Mouse (Mus musculus) cerebellum, adult 2 months (tissue): ENCODE data around the gene Dut. TPM values are rescaled to one million over a fixed set of nuclear protein-coding genes. Genes with fewer than 3 reads are reported as not detected.

Experiments used
- DNase-seq, 2 experiments: peaks; one replicate each; pipeline ENCODE4 v3.0.0; 2021
- H3K27ac ChIP-seq: fragments of 200-500 bp; 2 replicates; pipeline ENCODE4 v1.5.1; 2012; ENCODE audit warnings: low read length, control low read depth, inconsistent platforms; ENCODE audit not compliant: insufficient read depth
- H3K27me3 ChIP-seq: fragments of 200-500 bp; 2 replicates; pipeline ENCODE4 v1.6.1; 2012; ENCODE audit warnings: inconsistent platforms, mild to moderate bottlenecking, low read length, moderate library complexity; ENCODE audit not compliant: control insufficient read depth, insufficient read depth
- H3K4me1 ChIP-seq: fragments of 200-500 bp; 2 replicates; pipeline ENCODE4 v1.6.1; 2011; ENCODE audit warnings: low read length; ENCODE audit not compliant: control insufficient read depth, insufficient read depth
- H3K4me3 ChIP-seq: fragments of 200-500 bp; replicated peaks from 2 replicates; pipeline ENCODE3; 2011; ENCODE audit warnings: mild to moderate bottlenecking, low read depth, low read length, control low read depth; ENCODE audit not compliant: insufficient read depth
- CTCF ChIP-seq: fragments of 200-500 bp; IDR thresholded peaks from 2 replicates; pipeline ENCODE4 v1.5.1; 2011; ENCODE audit warnings: low read depth, mild to moderate bottlenecking, control low read depth, low read length, moderate library complexity, borderline replicate concordance; ENCODE audit not compliant: insufficient read depth
- POLR2A ChIP-seq: fragments of 200-500 bp; IDR thresholded peaks from 2 replicates; pipeline ENCODE4 v1.6.1; 2011; ENCODE audit warnings: low read length, control low read depth, borderline replicate concordance; ENCODE audit not compliant: insufficient read depth
- WGBS: fragments of 180-500 bp; shearing (Covaris S2); methylation state at CpG from one replicate; pipeline ENCODE4 v1.1.7; 2018; 5-methylcytosine and 5-hydroxymethylcytosine counted together
- polyA plus RNA-seq: library from polyadenylated mRNA; depleted of rRNA; stranded (reverse); fragments of >200 nt; gene quantifications from 2 replicates; pipeline ENCODE4 v1.2.3, GENCODE M21; 2012

The Dut gene
- polyA plus RNA-seq, 1 experiment = 44.8 TPM

DNA sequence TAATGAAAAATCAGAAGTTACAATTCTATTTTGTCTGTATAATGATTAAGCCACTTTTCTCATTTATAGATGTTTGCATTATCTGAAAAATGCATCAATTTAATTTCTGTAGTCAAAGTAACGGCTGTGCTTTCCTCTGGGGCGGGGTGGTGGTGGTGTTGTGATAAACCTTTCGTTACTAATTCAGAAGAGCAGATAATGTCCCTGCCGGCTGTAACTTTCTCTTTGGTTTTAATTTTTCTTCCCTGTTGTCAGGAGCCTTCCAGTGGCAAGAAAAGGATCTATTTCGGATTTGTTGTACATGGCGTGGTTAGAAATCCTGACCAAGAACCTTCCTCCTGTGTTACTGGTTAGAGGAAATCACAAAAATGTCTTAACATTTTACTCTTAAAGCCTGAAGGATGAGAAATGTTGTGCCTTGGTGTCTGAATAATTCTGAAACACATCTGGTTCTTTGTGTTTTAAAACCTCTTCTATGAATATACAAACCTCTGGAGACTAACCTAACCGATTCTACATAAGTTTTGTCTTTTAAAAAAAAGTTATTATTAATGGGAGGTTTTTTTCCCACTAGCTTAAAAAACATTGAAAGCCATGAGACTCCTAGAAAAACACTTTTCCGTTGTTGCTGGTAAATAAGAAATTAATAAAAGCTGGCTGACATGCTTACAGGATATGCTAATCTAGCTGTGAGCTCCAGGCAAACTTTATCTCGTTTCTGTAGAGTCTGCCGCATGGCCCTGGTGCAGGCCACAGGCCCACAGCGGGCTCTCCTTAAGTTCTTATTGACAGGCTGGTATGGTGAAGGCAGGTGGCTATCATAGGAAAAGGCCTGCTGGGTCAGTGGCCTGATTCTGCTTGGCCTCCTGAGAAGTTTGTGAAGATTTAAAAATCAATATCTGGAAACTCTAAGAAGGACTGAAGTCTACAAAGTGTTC, 18.2 kb upstream of the Dut start:
- WGBS = 91% methylated on average over 11 of the region's 11 CpGs
- Histone ChIP-seq H3K27me3 (no peaks in the 10 kb centered on the region), H3K4me1 (no peaks in the 10 kb centered on the region), H3K27ac (no peak overlapping the region), H3K4me3 (no peak overlapping the region)
- TF ChIP-seq CTCF (no peak), POLR2A (no peak)
- no peak for DNase-seq

- no peak for DNase-seq
- 85% methylated on average over 4 of the region's 4 CpGs for WGBS
- Histone ChIP-seq H3K4me1 (no peaks in the 10 kb centered on the region), H3K27me3 (no peaks in the 10 kb centered on the region), H3K27ac (no peak overlapping the region), H3K4me3 (no peak overlapping the region)
- TF ChIP-seq CTCF = no peak
- TF ChIP-seq POLR2A = no peak
These were observed 14.8 kb upstream of the Dut start for GRCm38 (mm10) chr2:125232183-125232582.

DNA sequence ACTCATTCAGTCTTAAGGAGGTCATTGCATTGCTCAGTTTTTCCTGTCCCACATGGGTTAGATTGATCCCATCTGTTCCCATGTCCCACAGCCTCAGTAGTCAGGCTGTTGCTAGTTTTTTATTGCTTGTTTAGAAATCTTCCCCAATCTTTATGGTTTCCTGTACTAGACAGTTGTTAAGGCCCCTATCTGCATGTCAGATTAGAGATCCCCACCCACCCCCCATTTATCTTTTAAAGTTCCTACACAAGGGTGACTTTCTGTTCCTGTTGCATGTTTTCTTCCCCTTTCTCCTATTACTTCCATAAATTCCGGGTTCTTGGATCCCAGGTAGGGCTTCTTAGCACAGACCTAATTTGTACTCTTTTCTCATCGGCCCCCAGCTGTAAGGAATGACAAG, 13.5 kb upstream of the Dut start:
- WGBS = 86% methylated on average over 2 of the region's 2 CpGs
- H3K27ac ChIP-seq = no peak overlapping the region
- no peaks in the 10 kb centered on the region for H3K27me3 ChIP-seq
- H3K4me3 ChIP-seq = no peak overlapping the region
- H3K4me1 ChIP-seq = no peaks in the 10 kb centered on the region
- no peak for DNase-seq
- no peak for TF ChIP-seq CTCF
- TF ChIP-seq POLR2A = no peak

DNA sequence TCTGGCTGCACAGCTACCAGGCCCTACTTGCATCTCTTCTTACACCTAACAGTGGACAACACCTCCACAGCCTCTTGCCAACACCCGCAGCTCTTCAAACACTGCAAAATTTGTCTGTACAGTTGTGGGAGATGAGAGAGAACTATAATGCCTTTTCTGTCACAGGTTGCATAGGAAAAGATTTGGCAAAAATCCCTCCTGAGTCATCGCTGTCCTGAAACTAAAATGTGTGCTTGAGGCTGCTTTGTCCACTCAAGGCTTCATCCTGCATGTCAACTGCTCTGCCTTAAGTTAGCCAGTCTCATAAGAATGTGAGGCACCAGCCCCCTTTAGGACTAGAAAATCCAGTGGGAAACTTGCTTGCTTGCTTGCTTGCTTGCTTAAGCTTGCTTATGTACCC, 12.9 kb upstream of the Dut start:
- H3K27ac ChIP-seq = no peak overlapping the region
- H3K4me1 ChIP-seq = no peaks in the 10 kb centered on the region
- TF ChIP-seq CTCF = no peak
- WGBS = 90% methylated on average over 2 of the region's 2 CpGs
- H3K27me3 ChIP-seq = no peaks in the 10 kb centered on the region
- no peak overlapping the region for H3K4me3 ChIP-seq
- DNase-seq = no peak

DNA sequence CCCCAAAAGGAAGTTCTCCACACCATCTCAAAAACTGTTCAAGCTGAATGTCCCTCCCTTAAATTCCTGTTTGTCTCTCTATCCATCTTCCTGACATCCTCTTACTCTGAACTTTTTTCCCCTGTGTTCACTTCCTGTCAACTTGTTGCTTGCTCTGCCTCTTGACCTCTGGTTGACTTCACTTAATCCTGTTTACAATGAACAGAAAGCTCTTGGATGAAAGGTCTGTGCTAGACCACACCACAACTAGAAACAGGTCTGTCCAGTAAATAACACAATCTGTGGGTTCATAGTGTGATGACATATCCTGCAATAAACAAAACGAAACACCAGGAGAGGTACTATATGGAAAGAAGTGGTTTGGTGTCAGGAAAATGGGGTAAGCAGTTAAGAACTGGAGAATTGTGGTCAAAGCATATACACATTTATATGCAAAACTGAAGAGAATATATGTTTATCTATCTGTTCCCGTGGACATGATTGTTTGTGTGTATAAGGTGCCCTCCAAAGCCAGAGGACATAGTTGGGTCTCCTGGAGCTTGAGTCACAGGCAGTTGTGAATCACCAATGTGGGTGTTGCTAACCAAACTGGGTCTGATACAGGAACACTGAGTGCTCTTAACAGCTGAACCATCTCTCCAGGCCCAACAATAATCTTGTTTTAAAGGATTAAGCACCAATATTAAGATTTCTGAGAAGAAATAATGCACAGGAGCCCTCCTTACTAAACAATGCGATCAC, 1.3 kb upstream of the Dut start:
- 96% methylated on average over 3 of the region's 3 CpGs for WGBS
- no peak overlapping the region for H3K27ac ChIP-seq
- H3K4me3 ChIP-seq = no peak overlapping the region
- H3K27me3 ChIP-seq = no peaks in the 10 kb centered on the region
- DNase-seq = no peak
- TF ChIP-seq POLR2A (no peak), CTCF (no peak)
- peaks cover 3% of the 10 kb centered on the region; the same call in 1 of the 2 replicates for H3K4me1 ChIP-seq

DNA sequence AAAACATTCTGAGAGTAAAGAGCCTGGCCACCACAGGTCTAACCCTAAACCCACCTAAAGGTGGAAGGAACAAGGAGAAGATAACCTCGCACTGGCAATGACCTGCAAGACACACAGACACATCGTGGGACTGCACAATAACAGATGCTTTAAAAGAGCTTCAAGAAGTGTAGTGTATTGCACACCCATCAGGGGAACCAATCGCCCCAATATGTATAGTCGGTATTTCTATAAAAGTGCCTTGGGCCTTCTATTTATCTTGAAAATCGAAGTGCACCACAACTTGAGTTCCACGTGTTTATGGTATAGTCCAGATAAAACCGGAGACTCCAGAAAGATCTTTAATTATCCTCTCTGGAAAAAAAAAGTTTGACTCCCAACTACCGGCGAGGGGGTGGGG, 321 bp upstream of the Dut start:
- TF ChIP-seq POLR2A = no peak
- Histone ChIP-seq H3K27me3 (no peaks in the 10 kb centered on the region), H3K4me1 (peaks cover 3% of the 10 kb centered on the region; the same call in 1 of the 2 replicates), H3K4me3 (peak overlapping the region; percentile 14), H3K27ac (no peak overlapping the region)
- peak in 1 of 2 experiments; percentile 18 for DNase-seq
- WGBS = 16% methylated on average over 9 of the region's 9 CpGs

GRCm38 (mm10) chr2:125247962-125248235, 909 bp downstream of the Dut start:
- under 1% methylated on average over 9 of the region's 9 CpGs for WGBS
- H3K4me3 ChIP-seq = peak overlapping the region; percentile 70
- DNase-seq = no peak
- H3K4me1 ChIP-seq = peaks cover 3% of the 10 kb centered on the region; the same call in 1 of the 2 replicates
- H3K27me3 ChIP-seq = no peaks in the 10 kb centered on the region
- peak overlapping the region; percentile 85 for H3K27ac ChIP-seq
- TF ChIP-seq CTCF (no peak), POLR2A (no peak)

DNA sequence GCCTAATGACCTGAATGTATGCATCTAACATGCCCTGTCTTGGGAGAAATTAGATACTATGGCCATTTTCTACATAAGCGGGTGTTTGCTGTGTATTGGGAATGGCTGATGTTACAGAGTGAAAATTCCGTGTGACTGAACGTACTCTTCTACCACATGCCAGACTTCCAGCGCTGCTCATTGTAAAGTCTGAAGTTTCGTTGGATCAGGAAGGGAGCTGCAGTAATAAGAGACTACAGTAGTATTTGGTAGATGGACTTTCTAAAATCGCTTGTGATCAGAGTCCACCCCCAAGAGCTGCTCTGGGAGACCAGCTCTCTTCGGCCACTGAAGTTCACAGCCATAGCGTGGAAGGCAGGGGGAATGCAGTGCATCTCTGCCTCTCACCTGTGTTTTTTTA, 1.3 kb downstream of the Dut start:
- H3K27me3 ChIP-seq = no peaks in the 10 kb centered on the region

More for the DNA sequence above, 1.3 kb downstream of the Dut start:
- H3K27ac ChIP-seq = peak overlapping the region; percentile 85; the same call in 1 of the 2 replicates
- 6% methylated on average over 8 of the region's 8 CpGs for WGBS
- no peak for TF ChIP-seq POLR2A
- TF ChIP-seq CTCF = no peak
- peaks cover 3% of the 10 kb centered on the region; the same call in 1 of the 2 replicates for H3K4me1 ChIP-seq
- peak overlapping the region; percentile 70 for H3K4me3 ChIP-seq
- peak in 1 of 2 experiments; percentile 17 for DNase-seq
